Mouse (Mus musculus) C2C12 (cell line): ENCODE measurements at regions not wholly inside any gene's neighbourhood (a gene's known extent, or its start where the extent isn't known, plus 50 kb on each side); places are given as distances from the start of the nearest gene placed in this dataset.

Experiments
- H3K27me3 ChIP-seq: one replicate; pipeline ENCODE4 v1.6.1; 2011; ENCODE audit not compliant: control insufficient read depth, insufficient read depth, insufficient read length
- H3K36me3 ChIP-seq: one replicate; pipeline ENCODE4 v1.6.1; 2011; ENCODE audit not compliant: control insufficient read depth, insufficient read depth
- H3K4me3 ChIP-seq: one replicate; pipeline ENCODE4 v1.5.1; 2011; ENCODE audit warnings: mild to moderate bottlenecking, control low read depth; ENCODE audit not compliant: poor library complexity, insufficient read depth, severe bottlenecking
- H3K79me2 ChIP-seq: one replicate; pipeline ENCODE4 v1.6.1; 2011; ENCODE audit not compliant: control insufficient read depth, insufficient read depth
- H3K79me3 ChIP-seq: one replicate; pipeline ENCODE4 v1.6.1; 2011; ENCODE audit warnings: low read depth, control low read depth
- H3ac ChIP-seq: one replicate; pipeline ENCODE3; 2011; ENCODE audit warnings: low read depth; ENCODE audit not compliant: control insufficient read depth, insufficient read length
- CEBPB ChIP-seq: IDR thresholded peaks from one replicate; pipeline ENCODE4 v1.6.1; 2011; ENCODE audit warnings: low read depth, mild to moderate bottlenecking, control low read depth, moderate library complexity
- CTCF ChIP-seq: IDR thresholded peaks from one replicate; pipeline ENCODE4 v1.5.1; 2011; ENCODE audit not compliant: control insufficient read depth, insufficient read depth, insufficient read length
- FOSL1 ChIP-seq: IDR thresholded peaks from one replicate; pipeline ENCODE4 v1.8.0; 2011; ENCODE audit warnings: mild to moderate bottlenecking, low read length; ENCODE audit not compliant: poor library complexity, insufficient read depth, severe bottlenecking
- MAX ChIP-seq: IDR thresholded peaks from one replicate; pipeline ENCODE4 v1.6.1; 2011; ENCODE audit warnings: mild to moderate bottlenecking, control low read depth
- MYOD1 ChIP-seq: IDR thresholded peaks from one replicate; pipeline ENCODE4 v1.6.1; 2011; ENCODE audit warnings: low read depth; ENCODE audit not compliant: control insufficient read depth, insufficient read length
- MYOG ChIP-seq: IDR thresholded peaks from one replicate; pipeline ENCODE4 v1.6.1; 2011; ENCODE audit not compliant: control insufficient read depth, insufficient read length; ENCODE audit errors: extremely low read depth
- USF1 ChIP-seq: IDR thresholded peaks from one replicate; pipeline ENCODE4 v1.6.1; 2011; ENCODE audit warnings: low read depth, mild to moderate bottlenecking, control low read depth, moderate library complexity

GRCm38 (mm10) chr16:24054293-24054692 lies 65.6 kb upstream of the Bcl6 start:
- no peaks in the 10 kb centered on the region for H3K79me2 ChIP-seq
- H3K4me3 ChIP-seq: no peak overlapping the region
- H3K27me3 ChIP-seq: no peaks in the 10 kb centered on the region
- no peak for TF ChIP-seq FOSL1
- TF ChIP-seq CEBPB: no peak
- TF ChIP-seq MYOG: no peak
- no peak for TF ChIP-seq MAX
- no peak for TF ChIP-seq CTCF
- TF ChIP-seq MYOD1: no peak
- TF ChIP-seq USF1: no peak
- H3K79me3 ChIP-seq: no peaks in the 10 kb centered on the region
- no peak overlapping the region for H3ac ChIP-seq
- no peaks in the 10 kb centered on the region for H3K36me3 ChIP-seq

- Histone ChIP-seq H3K79me3 (no peaks in the 10 kb centered on the region), H3K36me3 (no peaks in the 10 kb centered on the region)
- TF ChIP-seq MYOG: no peak
- no peak for TF ChIP-seq CEBPB
- TF ChIP-seq CTCF: no peak
- no peak for TF ChIP-seq MAX
- no peak for TF ChIP-seq MYOD1
These were observed 64.8 kb upstream of the Bcl6 start for GRCm38 (mm10) chr16:24053403-24053802.

GRCm38 (mm10) chr16:24050856-24051640 lies 62.4 kb upstream of the Bcl6 start:
- Histone ChIP-seq H3K79me2 (no peaks in the 10 kb centered on the region), H3K36me3 (no peaks in the 10 kb centered on the region), H3ac (no peak overlapping the region), H3K4me3 (no peak overlapping the region), H3K27me3 (no peaks in the 10 kb centered on the region), H3K79me3 (no peaks in the 10 kb centered on the region)
- TF ChIP-seq MAX (no peak), CTCF (no peak), CEBPB (no peak), USF1 (no peak), FOSL1 (no peak), MYOD1 (no peak), MYOG (no peak)

More at GRCm38 (mm10) chr16:24053403-24053802, 64.8 kb upstream of the Bcl6 start:
- H3K4me3 ChIP-seq: no peak overlapping the region
- no peaks in the 10 kb centered on the region for H3K79me2 ChIP-seq
- H3ac ChIP-seq: no peak overlapping the region
- no peaks in the 10 kb centered on the region for H3K27me3 ChIP-seq

GRCm38 (mm10) chr16:24043779-24044178 lies 55.1 kb upstream of the Bcl6 start:
- no peaks in the 10 kb centered on the region for H3K36me3 ChIP-seq
- H3ac ChIP-seq: no peak overlapping the region
- no peaks in the 10 kb centered on the region for H3K79me3 ChIP-seq
- no peaks in the 10 kb centered on the region for H3K79me2 ChIP-seq
- TF ChIP-seq FOSL1 (no peak), USF1 (no peak), CTCF (no peak), CEBPB (no peak), MAX (no peak), MYOG (no peak), MYOD1 (no peak)
- H3K4me3 ChIP-seq: no peak overlapping the region
- H3K27me3 ChIP-seq: no peaks in the 10 kb centered on the region

- Histone ChIP-seq H3K79me3 (no peaks in the 10 kb centered on the region), H3K27me3 (no peaks in the 10 kb centered on the region), H3K36me3 (no peaks in the 10 kb centered on the region), H3K4me3 (no peak overlapping the region), H3K79me2 (no peaks in the 10 kb centered on the region), H3ac (no peak overlapping the region)
- TF ChIP-seq MAX (no peak), MYOG (no peak), CEBPB (no peak), MYOD1 (no peak), USF1 (no peak), FOSL1 (no peak), CTCF (no peak)
These were observed 54.3 kb upstream of the Bcl6 start for GRCm38 (mm10) chr16:24042977-24043376.

- H3K79me2 ChIP-seq: no peaks in the 10 kb centered on the region
- no peaks in the 10 kb centered on the region for H3K27me3 ChIP-seq
- H3ac ChIP-seq: no peak overlapping the region
- TF ChIP-seq FOSL1 (no peak), MAX (no peak), CTCF (no peak), MYOD1 (no peak), CEBPB (no peak), MYOG (no peak), USF1 (no peak)
- H3K79me3 ChIP-seq: no peaks in the 10 kb centered on the region
- H3K36me3 ChIP-seq: no peaks in the 10 kb centered on the region
- H3K4me3 ChIP-seq: no peak overlapping the region
These were observed 53.6 kb upstream of the Bcl6 start for GRCm38 (mm10) chr16:24042216-24042615.

- no peaks in the 10 kb centered on the region for H3K36me3 ChIP-seq
- TF ChIP-seq CEBPB (no peak), MAX (no peak), USF1 (no peak), MYOG (no peak), MYOD1 (no peak), CTCF (no peak), FOSL1 (no peak)
- H3K79me2 ChIP-seq: no peaks in the 10 kb centered on the region
- H3K4me3 ChIP-seq: no peak overlapping the region
- H3K79me3 ChIP-seq: no peaks in the 10 kb centered on the region
- no peaks in the 10 kb centered on the region for H3K27me3 ChIP-seq
- no peak overlapping the region for H3ac ChIP-seq
These were observed 52.8 kb upstream of the Bcl6 start for GRCm38 (mm10) chr16:24041403-24041802.
